Mouse (Mus musculus) cerebellum, postnatal 4 days (tissue): ENCODE measurements around the gene Miga1.
"Not testable (repeated sequence)": the region's sequence is repeated elsewhere in the genome, so short reads cannot be mapped to it uniquely, and the experiment has no call there.

Source experiments
- DNase-seq, 2 experiments: peaks; one replicate each; pipeline ENCODE4 v3.0.0; 2022; ENCODE audit warnings: low spot score in 2 of 2, mixed read lengths in 1 of 2

Miga1 gene

GRCm38 (mm10) chr3:152321765-152322547 lies 18.3 kb downstream of the Miga1 start:
- DNase-seq: no peak

DNA sequence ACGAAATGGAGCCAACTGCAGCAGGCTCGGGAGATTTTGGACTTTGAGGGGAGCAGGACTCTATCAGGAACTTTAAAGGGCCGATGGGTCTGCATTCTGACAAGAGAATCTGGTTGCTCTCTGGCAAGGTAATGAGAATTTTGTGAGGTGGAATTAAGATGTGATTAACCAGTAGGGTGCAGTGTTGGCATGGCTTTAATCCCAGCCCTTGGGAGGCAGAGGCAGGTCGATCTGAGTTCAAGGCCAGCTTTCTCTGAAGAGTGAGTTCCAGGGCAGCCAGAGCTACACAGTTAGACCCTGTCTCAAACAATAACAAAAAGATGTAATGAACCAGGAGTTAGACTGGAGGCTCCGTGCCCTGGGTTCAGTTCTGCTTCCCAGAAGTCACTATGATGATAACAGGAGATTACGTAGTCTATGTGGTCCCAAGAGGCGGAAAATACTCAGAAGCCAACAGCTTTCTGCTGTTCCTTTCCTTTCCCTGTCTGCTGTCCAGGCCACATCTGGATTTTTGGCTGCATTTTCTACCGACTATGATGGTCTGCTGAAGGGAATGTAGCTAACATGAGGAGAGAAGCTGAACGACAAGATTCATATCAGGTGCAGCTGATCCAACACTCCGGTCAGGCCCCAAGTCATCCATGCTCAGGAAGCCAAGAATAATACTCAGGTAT lies 19.1 kb downstream of the Miga1 start:
- DNase-seq: no peak

DNA sequence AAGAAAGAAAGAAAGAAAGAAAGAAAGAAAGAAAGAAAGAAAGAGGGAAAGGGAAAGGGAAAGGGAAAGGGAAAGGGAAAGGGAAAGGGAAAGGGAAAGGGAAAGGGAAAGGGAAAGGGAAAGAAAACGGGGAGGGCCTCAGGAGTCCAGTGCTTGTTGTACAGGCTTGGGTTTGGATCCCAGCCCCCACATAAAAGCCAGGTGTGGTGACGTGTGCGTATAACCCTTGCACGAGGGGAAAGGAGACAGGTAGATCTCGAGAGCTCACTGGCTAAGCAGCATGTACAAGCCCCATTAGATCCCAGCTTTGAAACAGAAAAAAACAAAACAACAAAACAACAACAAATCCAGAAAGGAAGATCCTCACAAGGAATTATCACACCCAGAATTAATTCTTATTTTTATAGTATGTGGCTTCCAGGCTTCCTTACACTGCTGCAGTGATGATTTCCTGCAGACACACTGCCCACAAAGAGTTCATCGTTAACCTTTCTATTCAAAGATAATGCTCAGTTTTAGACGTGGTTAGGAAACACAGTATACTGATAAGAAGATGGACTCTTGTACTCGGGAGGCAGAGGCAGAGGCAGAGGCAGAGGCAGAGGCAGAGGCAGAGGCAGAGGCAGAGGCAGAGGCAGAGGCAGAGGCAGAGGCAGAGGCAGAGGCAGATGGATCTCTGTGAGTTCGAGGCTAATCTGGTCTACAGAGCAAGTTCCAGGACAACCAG lies 23.6 kb downstream of the Miga1 start:
- DNase-seq: not testable (repeated sequence)

- DNase-seq: peak; percentile 53 to 71
Measured at GRCm38 (mm10) chr3:152315613-152316012, 24.6 kb downstream of the Miga1 start.

DNA sequence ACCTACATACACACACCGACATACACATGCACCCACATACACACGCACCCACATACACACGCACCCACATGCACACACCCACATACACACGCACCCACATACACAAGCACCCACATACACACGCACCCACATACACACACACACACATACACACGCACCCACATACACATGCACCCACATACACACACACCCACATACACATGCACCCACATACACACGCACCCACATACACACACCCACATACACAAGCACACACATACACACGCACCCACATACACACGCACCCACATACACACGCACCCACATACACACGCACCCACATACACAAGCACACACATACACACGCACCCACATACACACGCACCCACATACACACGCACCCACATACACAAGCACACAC lies 25.5 kb downstream of the Miga1 start:
- not testable (repeated sequence) for DNase-seq

DNA sequence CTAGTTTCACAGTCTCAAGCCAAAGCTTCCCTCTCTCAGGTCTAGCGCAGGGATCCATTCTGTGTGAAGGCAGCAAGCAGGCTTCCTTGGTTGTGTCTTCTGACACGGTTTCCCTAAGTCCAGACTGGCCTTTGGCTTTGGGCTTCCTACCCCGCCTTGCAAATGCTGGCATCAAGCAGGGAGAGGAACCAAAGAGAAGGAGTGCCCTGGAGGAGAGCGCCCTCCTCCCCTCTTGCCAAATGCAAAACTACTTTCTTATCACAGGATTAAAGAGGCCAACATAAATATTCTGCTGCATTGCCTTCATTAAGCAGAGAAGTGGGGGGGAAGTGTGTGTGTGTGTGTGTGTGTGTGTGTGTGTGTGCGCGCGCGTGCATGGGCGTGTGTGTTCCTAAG lies 31.0 kb downstream of the Miga1 start:
- DNase-seq: no peak

DNA sequence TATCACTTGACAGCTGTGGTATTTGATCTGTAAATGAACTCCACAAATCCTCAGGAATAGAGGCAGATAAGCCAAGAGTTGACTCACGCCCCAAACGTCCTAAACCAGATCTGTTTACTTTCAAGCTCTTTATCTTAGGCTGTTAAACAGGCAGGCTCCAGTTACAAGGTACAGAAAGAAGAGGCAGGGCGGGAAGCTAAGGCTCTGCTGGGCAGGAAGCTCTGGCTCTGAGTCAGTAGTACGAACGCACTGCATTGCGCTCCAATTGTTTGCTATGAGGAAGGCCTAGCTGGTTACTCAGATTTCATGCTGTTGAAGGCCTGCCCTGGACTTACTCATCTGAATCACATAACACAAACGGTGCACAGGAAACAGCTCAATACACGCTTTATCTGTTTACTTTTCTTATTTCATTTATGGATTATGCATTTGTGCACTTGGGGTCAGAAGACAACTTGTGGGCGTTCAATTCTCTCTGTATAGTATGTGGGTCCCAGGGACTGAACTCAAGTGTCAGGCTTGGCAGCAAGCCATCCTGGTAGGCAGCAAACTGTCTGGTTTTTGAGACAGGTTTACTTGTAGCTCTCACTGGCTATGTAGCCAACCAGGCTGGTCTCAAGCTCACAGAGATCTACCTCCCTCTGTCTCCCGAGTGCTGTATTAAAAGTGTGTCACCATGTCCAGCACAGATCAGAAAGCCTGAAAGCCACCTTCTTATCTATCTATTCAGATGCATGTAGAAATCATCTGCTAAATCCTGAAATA lies 31.5 kb downstream of the Miga1 start:
- DNase-seq: no peak

DNA sequence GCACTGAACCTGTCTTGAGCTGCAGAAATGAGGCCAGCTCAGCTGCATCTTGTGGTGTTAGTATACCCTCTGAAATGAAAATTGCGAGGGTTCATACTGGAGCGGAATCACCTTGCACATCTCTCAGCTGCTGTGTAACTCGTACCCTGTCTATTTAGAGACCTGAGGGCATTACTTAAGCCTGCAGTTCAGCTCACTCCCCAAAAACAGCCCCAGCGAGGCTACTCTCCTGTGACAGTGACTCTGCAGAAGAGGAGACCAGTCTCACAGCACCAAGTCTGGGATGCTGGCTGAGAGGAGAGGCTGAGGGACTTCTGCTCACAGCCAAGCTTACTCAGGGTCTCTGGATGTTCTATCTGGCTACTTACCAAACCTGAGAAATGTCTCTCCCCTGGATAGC lies 34.2 kb downstream of the Miga1 start:
- no peak for DNase-seq

DNA sequence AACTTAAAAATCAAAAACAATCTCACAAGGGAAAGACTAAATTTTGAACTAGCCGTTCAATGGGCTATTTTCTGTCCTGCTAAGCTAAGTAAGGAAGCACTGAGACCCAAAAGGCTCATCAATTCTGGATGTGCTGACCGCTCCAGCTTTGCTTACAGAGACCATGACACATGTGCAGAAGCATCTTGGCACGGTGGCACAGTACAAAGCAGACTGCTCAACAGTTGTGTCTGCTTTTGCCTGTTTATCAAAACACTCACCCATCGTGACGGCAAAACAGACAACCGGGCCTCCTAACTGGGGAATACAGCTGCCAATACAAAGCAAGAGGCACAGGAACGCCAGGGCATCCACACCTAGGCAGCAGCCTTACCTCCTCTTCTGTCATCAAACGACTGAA lies 35.1 kb downstream of the Miga1 start:
- DNase-seq: no peak

GRCm38 (mm10) chr3:152304093-152304815 lies 36.0 kb downstream of the Miga1 start:
- DNase-seq: no peak

GRCm38 (mm10) chr3:152302991-152303390 lies 37.2 kb downstream of the Miga1 start:
- no peak for DNase-seq

DNA sequence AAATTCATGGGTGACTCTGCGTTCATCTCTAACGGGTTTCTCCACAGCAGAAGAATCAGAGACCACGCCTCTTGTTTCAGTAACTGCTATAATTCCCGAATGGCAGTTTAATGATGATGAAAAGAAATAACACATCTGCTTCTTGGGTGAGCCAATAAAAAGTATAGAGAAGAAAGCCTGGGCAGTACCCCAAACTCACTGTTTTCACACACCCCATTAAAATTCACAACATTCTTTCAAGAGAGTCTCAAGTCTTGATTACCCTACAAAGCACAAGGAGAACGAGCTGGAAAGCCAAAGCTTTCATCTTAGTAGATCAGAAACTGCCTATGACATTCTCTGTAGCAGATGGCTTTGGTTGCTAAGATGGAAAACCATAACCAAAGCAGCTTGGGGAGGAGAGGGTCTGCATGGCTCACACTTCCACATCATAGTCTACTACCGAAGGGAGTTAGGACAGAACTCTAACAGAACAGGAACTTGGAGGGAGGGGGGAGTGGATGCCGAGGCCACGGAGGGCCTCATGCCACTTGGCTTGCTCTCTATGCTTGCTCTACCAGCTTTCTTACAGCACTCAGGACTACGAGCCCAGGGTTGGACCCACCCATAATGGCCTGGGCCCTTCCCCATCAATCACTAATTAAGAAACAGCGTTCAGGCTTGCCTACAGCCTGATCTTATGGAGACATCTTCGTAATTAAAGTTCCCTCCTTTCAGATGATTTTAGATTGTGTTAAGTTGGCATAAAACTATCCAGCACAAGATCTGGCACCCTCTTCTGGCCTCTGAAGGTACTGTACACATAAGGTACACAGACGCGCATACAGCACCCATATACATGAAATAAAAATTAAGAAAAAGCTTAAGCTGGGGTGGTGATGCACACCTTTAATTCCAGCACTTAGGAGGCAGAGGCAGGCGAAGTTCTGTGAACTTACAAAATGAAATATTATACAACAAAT lies 39.5 kb downstream of the Miga1 start:
- no peak for DNase-seq

- DNase-seq: no peak
Measured at GRCm38 (mm10) chr3:152295896-152296295, 44.3 kb downstream of the Miga1 start.

- no peak for DNase-seq
Measured at GRCm38 (mm10) chr3:152294400-152294799, 45.8 kb downstream of the Miga1 start.

DNA sequence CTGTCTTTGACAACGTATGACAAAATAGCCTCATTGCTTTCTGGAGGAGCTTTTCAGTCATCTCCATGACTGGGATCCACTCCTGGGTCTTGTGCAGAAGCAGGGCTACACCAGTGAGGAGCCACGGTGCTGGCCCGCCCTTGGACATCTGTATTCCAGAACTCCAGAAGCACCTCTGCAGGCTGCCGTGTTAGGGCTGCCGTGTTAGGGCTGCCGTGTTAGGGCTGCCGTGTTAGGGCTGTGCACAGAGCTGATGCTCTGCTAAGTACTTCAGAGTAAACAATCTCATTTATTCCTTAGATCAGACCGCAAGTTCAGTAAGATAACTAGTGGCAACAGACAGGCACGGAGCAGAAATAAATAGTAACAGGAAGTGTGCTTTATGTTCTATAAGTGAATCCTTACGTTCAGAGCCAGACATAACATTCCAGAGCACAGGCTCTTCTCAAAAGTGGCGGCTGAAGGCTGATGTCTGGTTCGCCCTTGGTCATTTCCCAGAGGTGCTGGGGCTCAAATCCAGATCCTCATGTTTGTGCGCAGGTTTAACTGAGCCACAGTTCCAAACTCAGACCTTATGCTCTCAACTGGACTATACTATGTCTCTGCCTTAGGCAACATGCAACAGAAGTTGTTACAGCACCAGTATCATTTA lies 46.6 kb downstream of the Miga1 start:
- DNase-seq: no peak

GRCm38 (mm10) chr3:152291895-152292294 lies 48.3 kb downstream of the Miga1 start:
- no peak for DNase-seq

DNA sequence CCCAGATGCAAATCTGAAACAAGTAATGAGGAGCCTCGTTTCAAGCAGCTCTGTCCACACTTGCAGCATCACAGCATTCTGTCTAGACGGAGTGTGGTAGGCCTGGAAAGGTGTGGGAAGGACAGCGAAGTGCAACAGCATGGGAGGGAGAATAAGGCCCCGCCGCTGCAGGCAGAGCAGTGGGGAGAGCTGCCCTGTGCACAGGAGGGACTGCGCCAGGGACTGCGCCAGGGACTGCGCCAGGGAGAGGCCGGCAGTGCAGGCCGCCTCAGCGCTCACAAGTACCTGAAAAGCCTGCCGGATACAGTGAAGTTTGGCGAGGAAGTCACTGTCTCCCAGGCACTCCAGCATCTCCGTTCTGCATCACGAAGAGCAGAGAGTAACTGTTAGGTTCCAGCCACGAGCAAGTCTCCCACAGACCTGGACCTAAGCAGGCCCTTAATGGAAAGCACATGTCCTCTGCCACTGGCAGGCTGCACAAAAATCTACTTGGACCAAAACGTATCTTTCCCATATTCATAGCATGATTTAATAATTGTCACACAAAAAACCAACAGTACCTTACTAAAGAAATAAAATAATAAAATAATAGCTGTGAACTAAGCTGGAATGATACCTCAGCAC lies 49.9 kb downstream of the Miga1 start:
- DNase-seq: no peak

DNA sequence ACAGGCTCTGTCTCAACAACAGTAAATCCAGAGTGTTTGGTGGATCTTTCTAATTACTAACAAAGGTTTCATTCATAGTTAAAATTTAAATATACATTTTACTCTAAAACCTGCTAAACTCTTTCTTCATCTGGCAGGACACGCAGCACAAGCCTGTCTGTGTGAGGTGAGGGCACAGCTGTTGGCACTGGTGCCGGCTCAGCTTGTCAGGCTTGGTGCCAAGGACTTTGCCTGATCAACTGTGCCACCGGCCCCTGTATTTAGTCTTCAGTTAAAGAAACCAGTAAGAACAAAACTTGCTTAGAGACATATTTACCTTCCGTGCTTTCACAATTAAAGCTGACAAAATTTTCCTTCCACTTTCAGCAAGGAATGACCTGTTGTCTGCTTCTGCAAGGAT lies 51.5 kb downstream of the Miga1 start:
- DNase-seq: no peak

DNA sequence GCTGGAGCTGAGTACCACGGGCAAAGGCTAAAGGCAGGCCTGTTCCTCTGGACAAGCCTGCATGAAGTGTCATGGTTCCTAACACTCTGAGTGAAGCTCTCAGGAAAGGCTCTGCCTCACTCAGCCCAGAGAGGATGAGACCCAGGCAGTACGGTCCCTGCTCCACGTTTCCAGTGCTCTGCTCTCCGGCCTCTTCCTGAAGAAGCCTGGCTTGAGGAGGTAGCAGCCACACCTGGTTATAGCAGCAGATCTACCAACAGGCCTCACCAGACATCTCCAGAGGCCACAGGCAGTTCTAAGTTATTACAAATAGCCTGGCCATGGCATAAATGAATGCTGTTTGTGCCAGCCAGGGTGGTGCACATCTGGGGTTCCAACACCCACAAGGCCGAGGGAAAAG lies 51.9 kb downstream of the Miga1 start:
- no peak for DNase-seq
